Mouse (Mus musculus): Measurements from ENCODE around the gene Gm49601. TPM values are rescaled to one million over a fixed set of nuclear protein-coding genes. Genes with fewer than 3 reads are reported as not detected.
A peak's percentile ranks its signal among the peaks of the same experiment; 100 is the strongest.

Gm49601 gene
- total RNA-seq (2015) (1.7 and 2.9 TPM in 2 replicates), total RNA-seq (2017) (0.61 and 3.2 TPM in 2 replicates)

GRCm38 (mm10) chr16:18626376-18626878 is at the start of gene Gm49601:
Gene Gm49601, minus strand, starts transcription at chr16:18626427.
- ATAC-seq (ENCODE audit: poor library complexity, severe bottlenecking): peak; percentile 80

GRCm38 (mm10) chr16:18673005-18673404 is 46.8 kb upstream of the Gm49601 start:
- ATAC-seq (ENCODE audit: poor library complexity, severe bottlenecking): no peak

- no peak for ATAC-seq (ENCODE audit: poor library complexity, severe bottlenecking)
Measured at GRCm38 (mm10) chr16:18672027-18672426, 45.8 kb upstream of the Gm49601 start.

- ATAC-seq (ENCODE audit: poor library complexity, severe bottlenecking): no peak
Measured at GRCm38 (mm10) chr16:18669914-18670313, 43.7 kb upstream of the Gm49601 start.

- no peak for ATAC-seq (ENCODE audit: poor library complexity, severe bottlenecking)
Measured at GRCm38 (mm10) chr16:18658597-18658996, 32.4 kb upstream of the Gm49601 start.

- peak; percentile 97 for ATAC-seq (ENCODE audit: poor library complexity, severe bottlenecking)
Measured at GRCm38 (mm10) chr16:18655372-18656098, 29.3 kb upstream of the Gm49601 start.

- ATAC-seq (ENCODE audit: poor library complexity, severe bottlenecking): no peak
Measured at GRCm38 (mm10) chr16:18653290-18654160, 27.3 kb upstream of the Gm49601 start.

- no peak for ATAC-seq (ENCODE audit: poor library complexity, severe bottlenecking)
Measured at GRCm38 (mm10) chr16:18649126-18649525, 22.9 kb upstream of the Gm49601 start.

- ATAC-seq (ENCODE audit: poor library complexity, severe bottlenecking): no peak
Measured at GRCm38 (mm10) chr16:18645329-18645728, 19.1 kb upstream of the Gm49601 start.

- no peak for ATAC-seq (ENCODE audit: poor library complexity, severe bottlenecking)
Measured at GRCm38 (mm10) chr16:18644485-18644884, 18.3 kb upstream of the Gm49601 start.

GRCm38 (mm10) chr16:18643406-18643998 is 17.3 kb upstream of the Gm49601 start:
- ATAC-seq (ENCODE audit: poor library complexity, severe bottlenecking): peak; percentile 78

- ATAC-seq (ENCODE audit: poor library complexity, severe bottlenecking): peak; percentile 28; the same call in 1 of the 2 replicates
Measured at GRCm38 (mm10) chr16:18642897-18643296, 16.7 kb upstream of the Gm49601 start.

GRCm38 (mm10) chr16:18642291-18642690 is 16.1 kb upstream of the Gm49601 start:
- ATAC-seq (ENCODE audit: poor library complexity, severe bottlenecking): no peak

- ATAC-seq (ENCODE audit: poor library complexity, severe bottlenecking): no peak
Measured at GRCm38 (mm10) chr16:18639382-18639929, 13.2 kb upstream of the Gm49601 start.

GRCm38 (mm10) chr16:18638396-18638795 is 12.2 kb upstream of the Gm49601 start:
- ATAC-seq (ENCODE audit: poor library complexity, severe bottlenecking): no peak; the same call in 1 of the 2 replicates

- no peak for ATAC-seq (ENCODE audit: poor library complexity, severe bottlenecking)
Measured at GRCm38 (mm10) chr16:18636804-18637203, 10.6 kb upstream of the Gm49601 start.

GRCm38 (mm10) chr16:18636401-18636800 is 10.2 kb upstream of the Gm49601 start:
- no peak for ATAC-seq (ENCODE audit: poor library complexity, severe bottlenecking)

GRCm38 (mm10) chr16:18633333-18633732 is 7.1 kb upstream of the Gm49601 start:
- ATAC-seq (ENCODE audit: poor library complexity, severe bottlenecking): no peak

GRCm38 (mm10) chr16:18632816-18633215 is 6.6 kb upstream of the Gm49601 start:
- no peak for ATAC-seq (ENCODE audit: poor library complexity, severe bottlenecking)

- no peak for ATAC-seq (ENCODE audit: poor library complexity, severe bottlenecking)
Measured at GRCm38 (mm10) chr16:18632059-18632458, 5.8 kb upstream of the Gm49601 start.

- no peak for ATAC-seq (ENCODE audit: poor library complexity, severe bottlenecking)
Measured at GRCm38 (mm10) chr16:18631141-18631540, 4.9 kb upstream of the Gm49601 start.
